In the genomic region with DNA sequence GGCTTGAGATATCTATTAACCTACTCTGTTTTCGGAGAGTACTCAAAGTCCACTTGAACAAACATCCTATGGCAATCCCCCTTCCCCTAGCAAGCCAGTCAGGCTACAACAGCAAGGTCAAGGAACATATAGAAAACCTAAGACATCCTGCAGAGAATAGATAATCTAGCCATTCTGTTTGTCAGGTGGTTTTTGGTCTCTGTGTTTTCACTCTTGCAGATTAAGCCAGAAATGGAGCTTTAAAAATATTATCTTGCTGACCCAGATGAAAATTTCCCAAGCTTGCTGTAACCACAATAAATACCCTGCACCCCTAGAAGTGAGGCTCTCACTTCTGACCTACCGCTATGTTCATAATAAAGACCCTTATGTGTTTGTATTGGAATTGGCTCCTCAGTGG, we compare ENCODE assay signal across 20 mouse cellular contexts. TPM values are rescaled to one million over a fixed set of nuclear protein-coding genes. Genes with fewer than 3 reads are reported as not detected.
DNase-seq lines count a peak whose midpoint lies in the region; ATAC-seq and TF ChIP-seq lines count a peak whose summit lies in the region.
"Had no signal": no experiment of that assay in that cellular context is flagged by ENCODE, and none has a peak within 500 bp of the region (broad histone marks: within the 10 kb centered on the region; RNA-seq: fewer than 3 reads in every experiment).

No protein-coding gene starts in this region.

- peak; percentile 85 for ATAC-seq in liver, embryonic 11.5 days (replicated peaks; ENCODE audit: low FRiP score)
- peak; percentile 73 for ATAC-seq in liver, postnatal 0 days
- ATAC-seq: intestine, postnatal 0 days had no signal

- no peak overlapping the region for H3K9ac ChIP-seq in MEL (ENCODE audit: control insufficient read depth, low read depth, low read length, poor library complexity, severe bottlenecking)
- H3K9ac ChIP-seq in liver, embryonic 11.5 days (ENCODE audit: low read depth, low read length), result no peak overlapping the region
- no peak overlapping the region for H3K9ac ChIP-seq in liver, postnatal 0 days (replicated peaks)
- H3K9ac ChIP-seq: midbrain, embryonic 12.5 days had no signal

- peak overlapping the region; percentile 38 for H3K4me2 ChIP-seq in liver, embryonic 11.5 days
- no peak overlapping the region for H3K4me2 ChIP-seq in liver, postnatal 0 days (ENCODE audit: low read depth, low read length)
- H3K4me2 ChIP-seq: heart, embryonic 11.5 days; midbrain, embryonic 12.5 days had no signal

- H3K27ac ChIP-seq in MEL (ENCODE audit: control insufficient read depth, low read depth, low read length), result peak overlapping the region; percentile 73
- H3K27ac ChIP-seq in liver, embryonic 11.5 days (ENCODE audit: low read depth, low read length), result peak overlapping the region; percentile 70
- no peak overlapping the region for H3K27ac ChIP-seq in liver, postnatal 0 days (ENCODE audit: low read depth)
- H3K27ac ChIP-seq: gastrocnemius, adult 2 months; midbrain, embryonic 12.5 days had no signal

- no peak for TF ChIP-seq CTCF in MEL (IDR thresholded peaks at IDR 0.05 in 2 of 3, conservative IDR thresholded peaks at IDR 0.05 in 1 of 3; ENCODE audit: control insufficient read depth in 1 of 3, insufficient read depth in 1 of 3, low read depth in 2 of 3, low read length in 3 of 3, poor library complexity in 1 of 3, severe bottlenecking in 1 of 3)
- no peak for TF ChIP-seq CTCF in liver, postnatal 0 days (IDR thresholded peaks at IDR 0.05; ENCODE audit: low read depth)

- no peak for TF ChIP-seq RAD21 in MEL (IDR thresholded peaks at IDR 0.05; ENCODE audit: low read depth, low read length)

- TF ChIP-seq POLR2A in MEL (IDR thresholded peaks at IDR 0.05; ENCODE audit: control insufficient read depth in 1 of 2, insufficient read depth in 1 of 2, low read depth in 1 of 2, low read length in 2 of 2, poor library complexity in 1 of 2), result no peak

- no peak overlapping the region for H3K4me3 ChIP-seq in MEL (ENCODE audit: control insufficient read depth in 1 of 2, insufficient read depth in 1 of 2, low read depth in 2 of 2, low read length in 2 of 2)
- H3K4me3 ChIP-seq in liver, embryonic 11.5 days (ENCODE audit: low read depth, low read length), result no peak overlapping the region
- H3K4me3 ChIP-seq in liver, postnatal 0 days (ENCODE audit: low read depth, low read length), result no peak overlapping the region
- H3K4me3 ChIP-seq: gastrocnemius, adult 2 months; midbrain, embryonic 12.5 days had no signal

- peaks cover 10 to 20% of the 10 kb centered on the region in 2 experiments for H3K4me1 ChIP-seq in MEL (ENCODE audit: control insufficient read depth in 1 of 2, insufficient read depth in 2 of 2, low read length in 2 of 2)
- peaks cover 15% of the 10 kb centered on the region for H3K4me1 ChIP-seq in liver, embryonic 11.5 days (replicated peaks; ENCODE audit: control insufficient read depth, insufficient read depth, low read length)
- no peaks in the 10 kb centered on the region for H3K4me1 ChIP-seq in liver, postnatal 0 days (ENCODE audit: insufficient read depth)
- H3K4me1 ChIP-seq: midbrain, embryonic 12.5 days had no signal

- WGBS in liver, embryonic 11.5 days, result 53% methylated on average over 2 of the region's 2 CpGs
- WGBS in liver, postnatal 0 days (ENCODE audit: insufficient replicate concordance), result 46% methylated on average over 2 of the region's 2 CpGs

- peaks cover 0 to 22% of the 10 kb centered on the region in 2 experiments; a peak in 2 of 4 replicates for H3K36me3 ChIP-seq in MEL (ENCODE audit: control insufficient read depth in 1 of 2, insufficient read depth in 2 of 2, low read length in 2 of 2)
- H3K36me3 ChIP-seq in liver, embryonic 11.5 days (ENCODE audit: control insufficient read depth, insufficient read depth, low read length), result no peaks in the 10 kb centered on the region
- H3K36me3 ChIP-seq in liver, postnatal 0 days (replicated peaks; ENCODE audit: insufficient read depth, low read length), result no peaks in the 10 kb centered on the region
- H3K36me3 ChIP-seq: midbrain, embryonic 12.5 days had no signal

- peak; percentile 75 for DNase-seq in MEL (ENCODE audit: low read depth, low spot score)
- peak; percentile 72 for DNase-seq in c-Kit-positive CD71-positive TER-119-positive erythroid progenitor cells, embryonic 14.5 days (ENCODE audit: low spot score)
- DNase-seq in liver, embryonic 11.5 days (ENCODE audit: low spot score), result no peak
- DNase-seq in liver, postnatal 0 days, result no peak
- DNase-seq in spleen, postnatal 4 days (ENCODE audit: low spot score in 2 of 2), result no peak
- DNase-seq in cerebellum, adult 18-20 months, result no peak
- DNase-seq in heart, postnatal 10 days, result no peak
- no peak for DNase-seq in adrenal gland, postnatal 4 days (ENCODE audit: low spot score in 2 of 2)
- DNase-seq: adrenal gland, postnatal 25 days; cerebellum, adult 8-10 months; cerebellum, postnatal 36 days; gastrocnemius, adult 2 months; heart, adult 11 months; kidney, postnatal 4 days; lung, adult 18-20 months; lung, postnatal 10 days had no signal

- H3K27me3 ChIP-seq in MEL (ENCODE audit: control insufficient read depth in 1 of 2, insufficient read depth in 2 of 2, low read length in 2 of 2), result no peaks in the 10 kb centered on the region
- no peaks in the 10 kb centered on the region for H3K27me3 ChIP-seq in liver, embryonic 11.5 days (replicated peaks; ENCODE audit: control insufficient read depth, insufficient read depth, low read length)
- H3K27me3 ChIP-seq in liver, postnatal 0 days (ENCODE audit: insufficient read depth, low read length), result no peaks in the 10 kb centered on the region
- H3K27me3 ChIP-seq: midbrain, embryonic 12.5 days had no signal

- no peaks in the 10 kb centered on the region for H3K9me3 ChIP-seq in MEL (replicated peaks; ENCODE audit: insufficient read depth, low read length)
- H3K9me3 ChIP-seq in liver, embryonic 11.5 days (ENCODE audit: control insufficient read depth, low read length), result no peaks in the 10 kb centered on the region
- no peaks in the 10 kb centered on the region for H3K9me3 ChIP-seq in liver, postnatal 0 days (ENCODE audit: low read length)
- H3K9me3 ChIP-seq: midbrain, embryonic 12.5 days had no signal

- intact Hi-C loops in heart, postnatal 10 days (cut with DNase I), result no loop called here

- peak; percentile 96 to 97 for TF ChIP-seq EP300 in MEL (IDR thresholded peaks at IDR 0.05; ENCODE audit: low read depth in 1 of 2, low read length in 2 of 2)
- TF ChIP-seq EP300 in liver, postnatal 0 days (IDR thresholded peaks at IDR 0.05; ENCODE audit: low read depth), result peak; percentile 95

- H3K79me2 ChIP-seq in MEL (ENCODE audit: control insufficient read depth, insufficient read depth, low read length, poor library complexity), result no peaks in the 10 kb centered on the region

TF ChIP-seq in MEL, 35 proteins besides CTCF, POLR2A, EP300 and RAD21 (continues in another document):
- no peak for TF ChIP-seq KAT2A (conservative IDR thresholded peaks at IDR 0.05; ENCODE audit: low read depth, low read length)
- TF ChIP-seq USF2 (IDR thresholded peaks at IDR 0.05; ENCODE audit: borderline replicate concordance in 1 of 2, insufficient read depth in 1 of 2, low read depth in 1 of 2, low read length in 2 of 2), result no peak
- no peak for TF ChIP-seq MAZ (IDR thresholded peaks at IDR 0.05; ENCODE audit: low read depth, low read length)
- TF ChIP-seq SIN3A (IDR thresholded peaks at IDR 0.05; ENCODE audit: low read length), result peak; percentile 58
- TF ChIP-seq MYC (IDR thresholded peaks at IDR 0.05; ENCODE audit: low read depth, low read length), result no peak
- no peak for TF ChIP-seq POLR2AphosphoS2 (IDR thresholded peaks at IDR 0.05; ENCODE audit: low read length)
- peak; percentile 65 for TF ChIP-seq BHLHE40 (IDR thresholded peaks at IDR 0.05; ENCODE audit: borderline replicate concordance, low read depth, low read length)
- TF ChIP-seq MAFK (IDR thresholded peaks at IDR 0.05; ENCODE audit: borderline replicate concordance, low read depth, low read length), result peak; percentile 40; the same call in 1 of the 2 replicates
- 0 out of 2 replicates have a peak, but pooled peaks have one; percentile 16 for TF ChIP-seq ZNF384 (IDR thresholded peaks at IDR 0.05; ENCODE audit: low read depth, low read length)
- peak; percentile 97 for TF ChIP-seq TAL1 (IDR thresholded peaks at IDR 0.05; ENCODE audit: low read length)
- TF ChIP-seq CHD1 (IDR thresholded peaks at IDR 0.05; ENCODE audit: low read depth, low read length), result no peak
- peak; percentile 94 for TF ChIP-seq GATA1 (IDR thresholded peaks at IDR 0.05; ENCODE audit: low read depth, low read length)
- no peak for TF ChIP-seq NRF1 (IDR thresholded peaks at IDR 0.05; ENCODE audit: insufficient read depth, low read depth, low read length, poor library complexity, severe bottlenecking)
- no peak for TF ChIP-seq NELFE (IDR thresholded peaks at IDR 0.05; ENCODE audit: low read depth, low read length)
- no peak for TF ChIP-seq GABPA (IDR thresholded peaks at IDR 0.05; ENCODE audit: low read depth, low read length)

RNA-seq across cellular contexts. Expression of a gene that starts 10.8 kb away (rescaled TPM):
- 0.04 and 0.13 TPM in 2 replicates for total RNA-seq in MEL (2012; rRNA removed)
- 1 to 10 TPM in 1 of 2 experiments, not detected in 1; 4.1 TPM for polyA plus RNA-seq in MEL (2012; ENCODE audit: insufficient read depth in 1 of 2, insufficient read length in 2 of 2, low read depth in 1 of 2, low replicate concordance in 2 of 2, missing spikeins in 1 of 2)
- polyA plus RNA-seq in liver, embryonic 11.5 days (2014; fragmentation: Nextera tagmentation; extraction: Ambion mirVana), result 0.74 and 1.1 TPM in 2 replicates
- 0.19 and 0.21 TPM in 2 replicates for polyA plus RNA-seq in liver, postnatal 0 days (2015; fragmentation: Nextera tagmentation; extraction: Ambion mirVana)
- 1 to 10 TPM; 1.1 to 1.4 TPM for total RNA-seq in heart, postnatal 10 days (2021)
- 1 to 10 TPM; 1.5 to 1.7 TPM for total RNA-seq in adrenal gland, postnatal 4 days (2021)
- total RNA-seq: neutrophil, adult 5-6 weeks had no signal

RNA-seq across cellular contexts. Expression of a gene that starts 27.2 kb away (rescaled TPM):
- total RNA-seq in MEL (2012; rRNA removed), result not detected in 2 replicates
- polyA plus RNA-seq in MEL (2012; ENCODE audit: insufficient read depth in 1 of 2, insufficient read length in 2 of 2, low read depth in 1 of 2, low replicate concordance in 2 of 2, missing spikeins in 1 of 2), result under 1 TPM in 1 of 2 experiments, not detected in 1; 0.04 TPM
- 0.27 and 0.45 TPM in 2 replicates for polyA plus RNA-seq in liver, embryonic 11.5 days (2014; fragmentation: Nextera tagmentation; extraction: Ambion mirVana)
- 0.93 and 1.8 TPM in 2 replicates for polyA plus RNA-seq in liver, postnatal 0 days (2015; fragmentation: Nextera tagmentation; extraction: Ambion mirVana)
- total RNA-seq in heart, postnatal 10 days (2021), result 100 to 1,000 TPM in 1 of 2 experiments, 10 to 100 TPM in 1; 89.0 to 113 TPM
- 10 to 100 TPM; 28.6 to 39.0 TPM for total RNA-seq in adrenal gland, postnatal 4 days (2021)
- total RNA-seq: neutrophil, adult 5-6 weeks had no signal

RNA-seq across cellular contexts. Expression of a gene that starts 36.4 kb away (rescaled TPM):
- 0.04 TPM in 1 of 2 replicates, not detected in the other for total RNA-seq in MEL (2012; rRNA removed)
- polyA plus RNA-seq in MEL (2012; ENCODE audit: insufficient read depth in 1 of 2, insufficient read length in 2 of 2, low read depth in 1 of 2, low replicate concordance in 2 of 2, missing spikeins in 1 of 2), result under 1 TPM in 1 of 2 experiments, not detected in 1; 0.06 TPM
- polyA plus RNA-seq in liver, embryonic 11.5 days (2014; fragmentation: Nextera tagmentation; extraction: Ambion mirVana), result 1.2 and 2.2 TPM in 2 replicates
- 1.3 and 1.6 TPM in 2 replicates for polyA plus RNA-seq in liver, postnatal 0 days (2015; fragmentation: Nextera tagmentation; extraction: Ambion mirVana)
- total RNA-seq in heart, postnatal 10 days (2021), result 10 to 100 TPM; 75.4 to 78.8 TPM
- 10 to 100 TPM; 54.9 to 57.2 TPM for total RNA-seq in adrenal gland, postnatal 4 days (2021)
- total RNA-seq: neutrophil, adult 5-6 weeks had no signal

Comparison
In these comparisons a context has a peak if more than half of its experiments do, and no peak if none do; other contexts are left out.
1. DNase-seq: peak in MEL (single experiment) and c-Kit-positive CD71-positive TER-119-positive erythroid progenitor cells, embryonic 14.5 days (single experiment); none in liver, embryonic 11.5 days (single experiment), liver, postnatal 0 days (single experiment), spleen, postnatal 4 days (0 of 2), cerebellum, adult 18-20 months (0 of 2), heart, postnatal 10 days (0 of 2) and adrenal gland, postnatal 4 days (0 of 2).
2. RNA of a gene that starts 27.2 kb away (total RNA-seq): 89.0 to 113 TPM in heart, postnatal 10 days and 28.6 to 39.0 TPM in adrenal gland, postnatal 4 days; not detected in MEL; every median in the first group is over 10 times any median in the second.
3. RNA of a gene that starts 36.4 kb away (total RNA-seq): 75.4 to 78.8 TPM in heart, postnatal 10 days and 54.9 to 57.2 TPM in adrenal gland, postnatal 4 days; 0.04 TPM in MEL; every median in the first group is over 10 times any median in the second.